ENCODE assay signal across 9 mouse cellular contexts in genomic region chr10:68165709-68166694, GRCm38 (mm10).
DNase-seq lines count a peak whose midpoint lies in the region; ATAC-seq and TF ChIP-seq lines count a peak whose summit lies in the region.
"Had no signal": no experiment of that assay in that cellular context is flagged by ENCODE, and none has a peak within 500 bp of the region (broad histone marks: within the 10 kb centered on the region; RNA-seq: fewer than 3 reads in every experiment).

No protein-coding gene starts in this region.

- peaks cover 24% of the 10 kb centered on the region for H3K4me1 ChIP-seq in embryonic fibroblast, embryonic 13.5 days (ENCODE audit: control insufficient read depth, insufficient read depth, low read length)

- H3K27ac ChIP-seq in layer of hippocampus, adult 2 months = peak overlapping the region; percentile 63
- H3K27ac ChIP-seq in embryonic fibroblast, embryonic 13.5 days (ENCODE audit: insufficient read depth, low read length) = peak overlapping the region; percentile 97

- no peak overlapping the region for H3K4me3 ChIP-seq in layer of hippocampus, adult 2 months
- no peak overlapping the region for H3K4me3 ChIP-seq in embryonic fibroblast, embryonic 13.5 days (ENCODE audit: insufficient read depth, low read length)
- H3K4me3 ChIP-seq: megakaryocyte, embryonic 14.5 days had no signal

- no peak for DNase-seq in layer of hippocampus, adult 2 months (ENCODE audit: low spot score in 2 of 2)
- DNase-seq in layer of hippocampus, postnatal 14 days (ENCODE audit: low spot score in 2 of 2) = no peak
- DNase-seq in lung, postnatal 25 days (ENCODE audit: low spot score) = peak; percentile 47
- no peak for DNase-seq in gastrocnemius, postnatal 25 days
- DNase-seq in right cerebral cortex, postnatal 36 days (ENCODE audit: low spot score in 2 of 2) = no peak
- DNase-seq in layer of hippocampus, adult 8-10 months (ENCODE audit: low spot score in 2 of 2) = no peak

- ATAC-seq in inflammation-experienced regulatory T-cells, adult 6 months = peak; percentile 12

- TF ChIP-seq POLR2A in embryonic fibroblast, embryonic 13.5 days (IDR thresholded peaks at IDR 0.05; ENCODE audit: low read depth, low read length) = no peak

- no peak for TF ChIP-seq CTCF in layer of hippocampus, adult 2 months (conservative IDR thresholded peaks at IDR 0.05)
- TF ChIP-seq CTCF in embryonic fibroblast, embryonic 13.5 days (IDR thresholded peaks at IDR 0.05; ENCODE audit: borderline replicate concordance, insufficient read depth, low read length) = no peak
